Mouse (Mus musculus) heart, embryonic 14.5 days (tissue): ENCODE measurements around the gene Eps8. TPM values are rescaled to one million over a fixed set of nuclear protein-coding genes. Genes with fewer than 3 reads are reported as not detected.

Source experiments
- ATAC-seq: fragments of 200-750 bp; cut with Nextera tagmentation; 2 replicates; pipeline ENCODE4 v1.8.0; 2017; ENCODE audit warnings: low read depth, moderate TSS enrichment; ENCODE audit not compliant: insufficient number of reproducible peaks, insufficient read depth, low FRiP score
- H3K27ac ChIP-seq, 2 experiments: fragments of 200-500 bp in 1 of 2; fragments of 300-500 bp in 1 of 2; sonication (generic) in 1 of 2; replicated peaks in 1 of 2; 2 replicates each; pipeline ENCODE4 v1.5.1; 2012 to 2014; ENCODE audit warnings: low read depth in 2 of 2, low read length in 2 of 2, control low read depth in 1 of 2, mild to moderate bottlenecking in 1 of 2, mixed read lengths in 1 of 2; ENCODE audit not compliant: control insufficient read depth in 1 of 2, insufficient read depth in 1 of 2
- H3K27me3 ChIP-seq: fragments of 300-500 bp; sonication (generic); 2 replicates; pipeline ENCODE4 v1.6.1; 2014; ENCODE audit warnings: mild to moderate bottlenecking, low read length, control low read depth; ENCODE audit not compliant: control insufficient read depth, insufficient read depth
- H3K36me3 ChIP-seq: fragments of 300-500 bp; sonication (generic); 2 replicates; pipeline ENCODE4 v1.6.1; 2014; ENCODE audit warnings: mild to moderate bottlenecking, control low read depth, low read length, mixed read lengths; ENCODE audit not compliant: control insufficient read depth, insufficient read depth
- H3K4me1 ChIP-seq, 2 experiments: fragments of 200-500 bp in 1 of 2; fragments of 300-500 bp in 1 of 2; sonication (generic) in 1 of 2; 2 replicates each; pipeline ENCODE4 v1.6.1; 2012 to 2014; ENCODE audit warnings: low read length in 2 of 2, control low read depth in 1 of 2, mixed read lengths in 1 of 2; ENCODE audit not compliant: control insufficient read depth in 2 of 2, insufficient read depth in 2 of 2
- H3K4me2 ChIP-seq: fragments of 300-500 bp; sonication (generic); 2 replicates; pipeline ENCODE4 v1.6.1; 2014; ENCODE audit warnings: mild to moderate bottlenecking, low read length
- H3K4me3 ChIP-seq, 2 experiments: fragments of 200-500 bp in 1 of 2; fragments of 300-500 bp in 1 of 2; sonication (generic) in 1 of 2; 2 replicates each; pipeline ENCODE4 v1.5.1; 2012 to 2014; ENCODE audit warnings: low read length in 2 of 2, mild to moderate bottlenecking in 2 of 2, control low read depth in 1 of 2, low read depth in 1 of 2, moderate library complexity in 1 of 2; ENCODE audit not compliant: control insufficient read depth in 1 of 2, insufficient read depth in 1 of 2
- H3K9ac ChIP-seq: fragments of 300-500 bp; sonication (generic); 2 replicates; pipeline ENCODE4 v1.6.1; 2014; ENCODE audit warnings: mild to moderate bottlenecking, low read length
- H3K9me3 ChIP-seq: fragments of 300-500 bp; sonication (generic); 2 replicates; pipeline ENCODE4 v1.6.1; 2016; ENCODE audit warnings: low read length, control low read depth; ENCODE audit not compliant: control insufficient read depth
- WGBS: fragments of 180-500 bp; shearing (Covaris S2); extraction: QIAGEN DNeasy Blood & Tissue Kit; methylation state at CpG from one replicate; pipeline ENCODE4 v1.1.7; 2014; 5-methylcytosine and 5-hydroxymethylcytosine counted together
- polyA plus RNA-seq: library from polyadenylated mRNA; unstranded; fragments of >200 nt; fragmentation: Nextera tagmentation; extraction: Ambion mirVana; gene quantifications from 2 replicates; pipeline ENCODE4 v1.2.1, GENCODE M21; 2014

Gene Eps8
- polyA plus RNA-seq, 1 experiment from 2014 or later = 33.1 TPM

DNA sequence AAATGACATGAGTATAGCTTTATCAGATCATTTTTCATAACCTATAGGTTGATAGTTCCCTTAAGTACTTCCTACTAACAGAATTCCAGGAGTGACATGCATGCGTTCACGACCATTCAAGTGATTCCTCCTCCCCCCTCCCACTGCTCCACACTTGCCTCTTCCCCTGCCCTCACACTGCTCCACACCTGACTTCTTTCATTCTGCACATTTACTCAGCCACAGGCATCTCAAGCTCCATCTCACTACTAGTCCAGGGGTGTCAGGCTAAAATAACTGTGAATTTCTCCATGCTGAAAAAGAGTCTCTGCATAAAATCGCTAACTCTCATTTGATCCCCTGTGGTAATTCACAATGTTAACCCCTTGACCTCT is 65.4 kb downstream of the Eps8 start:
- Histone ChIP-seq H3K4me2 (no peak overlapping the region), H3K4me3 (no peak overlapping the region), H3K27me3 (no peaks in the 10 kb centered on the region), H3K36me3 (0 out of 2 replicates have a peak, but pooled peaks cover 3% of the 10 kb centered on the region), H3K9me3 (no peaks in the 10 kb centered on the region), H3K9ac (no peak overlapping the region), H3K4me1 (no peaks in the 10 kb centered on the region), H3K27ac (no peak overlapping the region)
- WGBS = 81% methylated on average over 3 of the region's 3 CpGs
- no peak for ATAC-seq

DNA sequence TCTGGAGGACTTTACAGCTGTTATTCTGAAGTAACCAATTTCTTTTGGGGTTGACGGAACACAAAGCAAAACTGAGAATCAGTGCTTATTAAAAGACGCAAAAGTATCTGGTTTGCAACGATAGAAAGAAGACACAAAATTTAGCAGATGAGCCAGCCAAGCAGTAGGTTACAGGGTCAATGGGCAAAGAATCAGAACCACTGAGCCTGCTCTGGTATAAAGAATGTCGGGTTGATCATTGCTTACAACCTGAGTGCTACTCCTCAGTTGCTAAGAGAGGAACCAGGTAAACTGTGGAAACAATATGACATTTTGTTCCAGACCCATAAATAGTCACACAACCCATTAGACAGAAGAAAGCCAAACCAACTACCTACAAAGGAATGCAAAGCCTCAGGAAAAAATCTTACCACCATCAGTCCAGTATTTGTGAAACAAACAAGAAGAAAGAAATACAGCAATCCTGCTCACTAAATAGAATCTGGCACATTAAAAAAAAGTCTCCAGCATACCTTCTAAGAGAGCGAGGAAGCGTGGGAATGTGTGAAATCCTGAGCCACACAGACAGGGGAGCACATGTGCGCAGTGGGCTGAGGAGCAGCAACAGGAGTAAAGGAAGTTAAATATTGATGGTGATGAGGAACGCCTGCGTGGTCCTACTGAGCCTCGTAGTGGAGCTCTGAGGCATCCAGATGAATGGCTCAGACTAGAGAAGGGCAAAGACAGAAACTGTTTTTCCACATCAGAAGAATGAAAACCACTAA is 66.0 kb downstream of the Eps8 start:
- 89% methylated on average over 10 of the region's 10 CpGs for WGBS
- no peaks in the 10 kb centered on the region for H3K4me1 ChIP-seq
- no peaks in the 10 kb centered on the region for H3K9me3 ChIP-seq
- H3K27me3 ChIP-seq = no peaks in the 10 kb centered on the region
- H3K36me3 ChIP-seq = 0 out of 2 replicates have a peak, but pooled peaks cover 3% of the 10 kb centered on the region
- no peak overlapping the region for H3K27ac ChIP-seq
- no peak for ATAC-seq
- H3K9ac ChIP-seq = no peak overlapping the region
- no peak overlapping the region for H3K4me2 ChIP-seq
- H3K4me3 ChIP-seq = no peak overlapping the region

GRCm38 (mm10) chr6:137587866-137588265 is 66.8 kb downstream of the Eps8 start:
- 69% methylated on average over 6 of the region's 6 CpGs for WGBS
- no peaks in the 10 kb centered on the region for H3K4me1 ChIP-seq
- H3K9ac ChIP-seq = no peak overlapping the region
- H3K27ac ChIP-seq = no peak overlapping the region
- H3K4me2 ChIP-seq = no peak overlapping the region
- H3K27me3 ChIP-seq = no peaks in the 10 kb centered on the region
- no peak for ATAC-seq
- no peaks in the 10 kb centered on the region for H3K9me3 ChIP-seq
- H3K36me3 ChIP-seq = 0 out of 2 replicates have a peak, but pooled peaks cover 3% of the 10 kb centered on the region
- H3K4me3 ChIP-seq = no peak overlapping the region

DNA sequence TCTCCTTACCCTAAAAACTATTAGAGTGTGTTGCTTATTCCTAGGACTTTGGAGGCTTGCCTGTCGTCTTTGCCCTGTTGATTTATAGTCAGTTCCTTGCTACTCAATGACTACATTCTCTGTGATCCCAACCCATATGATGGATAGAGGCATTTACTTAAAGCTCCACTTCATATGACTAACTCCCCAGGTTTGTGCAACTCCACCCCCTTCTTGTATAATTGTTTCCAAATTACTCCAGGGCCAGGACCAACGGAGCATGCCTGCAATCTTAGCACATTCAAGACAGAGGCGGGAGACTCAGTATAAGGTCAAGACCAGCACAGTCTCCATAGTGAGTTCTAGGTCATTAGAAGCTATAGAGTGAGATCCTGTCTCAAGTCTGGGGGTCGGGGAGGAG is 69.4 kb downstream of the Eps8 start:
- no peak for ATAC-seq
- WGBS = 73% methylated on average over 4 of the region's 4 CpGs

GRCm38 (mm10) chr6:137583056-137583455 is 71.6 kb downstream of the Eps8 start:
- no peak for ATAC-seq
- 88% methylated on average over 5 of the region's 5 CpGs for WGBS

More for the DNA sequence above, 69.4 kb downstream of the Eps8 start:
- no peaks in the 10 kb centered on the region for H3K9me3 ChIP-seq
- no peak overlapping the region for H3K27ac ChIP-seq
- H3K4me2 ChIP-seq = no peak overlapping the region
- H3K27me3 ChIP-seq = no peaks in the 10 kb centered on the region
- 0 out of 4 replicates have a peak, but pooled peaks cover 0 to 3% of the 10 kb centered on the region in 2 experiments for H3K4me1 ChIP-seq
- no peak overlapping the region for H3K9ac ChIP-seq
- H3K4me3 ChIP-seq = no peak overlapping the region
- H3K36me3 ChIP-seq = no peaks in the 10 kb centered on the region

GRCm38 (mm10) chr6:137582207-137582889 is 72.3 kb downstream of the Eps8 start:
- Histone ChIP-seq H3K27me3 (no peaks in the 10 kb centered on the region), H3K27ac (no peak overlapping the region), H3K4me1 (0 out of 4 replicates have a peak, but pooled peaks cover 0 to 3% of the 10 kb centered on the region in 2 experiments), H3K9ac (no peak overlapping the region), H3K4me2 (no peak overlapping the region), H3K9me3 (no peaks in the 10 kb centered on the region), H3K36me3 (no peaks in the 10 kb centered on the region), H3K4me3 (no peak overlapping the region)
- no peak for ATAC-seq
- WGBS = 71% methylated on average over 19 of the region's 19 CpGs

More at GRCm38 (mm10) chr6:137583056-137583455, 71.6 kb downstream of the Eps8 start:
- no peak overlapping the region for H3K4me3 ChIP-seq
- H3K9me3 ChIP-seq = no peaks in the 10 kb centered on the region
- no peaks in the 10 kb centered on the region for H3K27me3 ChIP-seq
- no peak overlapping the region for H3K27ac ChIP-seq
- H3K4me1 ChIP-seq = 0 out of 4 replicates have a peak, but pooled peaks cover 0 to 3% of the 10 kb centered on the region in 2 experiments
- H3K4me2 ChIP-seq = no peak overlapping the region
- H3K9ac ChIP-seq = no peak overlapping the region
- no peaks in the 10 kb centered on the region for H3K36me3 ChIP-seq

DNA sequence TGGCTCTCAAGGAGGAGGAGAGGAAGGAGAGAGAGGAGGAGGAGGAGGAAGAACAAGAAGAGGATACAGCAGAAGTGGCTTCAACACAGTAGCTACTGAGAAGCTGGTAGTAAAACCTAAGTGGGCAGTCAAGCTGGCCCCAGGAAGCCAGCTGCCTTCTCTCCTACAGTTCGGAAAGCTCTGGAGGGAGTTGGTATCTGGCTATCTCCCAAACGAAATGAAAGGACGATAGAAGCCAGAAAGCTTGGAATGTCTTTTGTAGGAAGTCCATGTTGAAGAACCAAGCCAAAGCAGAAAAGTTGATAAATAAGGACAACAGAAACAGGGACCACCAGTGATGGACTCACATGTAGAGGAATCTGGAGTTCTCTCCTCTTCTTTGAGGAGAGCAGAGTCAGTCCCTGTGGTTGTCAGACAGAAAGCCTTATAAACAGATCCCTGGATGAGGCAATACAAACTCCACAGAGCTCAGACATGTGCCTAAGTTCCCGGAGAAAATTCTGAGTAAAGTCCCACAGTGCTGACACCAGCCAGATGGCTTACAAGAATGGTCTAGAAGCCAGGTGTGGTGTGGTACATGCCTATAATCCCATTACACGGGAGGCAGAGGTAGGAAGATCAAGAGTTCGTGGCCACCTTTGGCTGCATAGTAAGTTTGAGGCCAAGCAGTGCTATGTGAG is 73.2 kb downstream of the Eps8 start:
- Histone ChIP-seq H3K9ac (no peak overlapping the region), H3K27me3 (no peaks in the 10 kb centered on the region), H3K27ac (no peak overlapping the region), H3K4me3 (no peak overlapping the region), H3K4me1 (peaks cover 0 to 8% of the 10 kb centered on the region in 2 experiments; a peak in 2 of 4 replicates), H3K4me2 (no peak overlapping the region), H3K9me3 (no peaks in the 10 kb centered on the region), H3K36me3 (no peaks in the 10 kb centered on the region)
- 67% methylated on average over 6 of the region's 6 CpGs for WGBS
- no peak for ATAC-seq
